ENCODE assay signal across 16 mouse cellular contexts in genomic region chr2:118916436-118916835, GRCm38 (mm10).
"Had no signal": no experiment of that assay in that cellular context is flagged by ENCODE, and none has a peak within 500 bp of the region (broad histone marks: within the 10 kb centered on the region; RNA-seq: fewer than 3 reads in every experiment).

No protein-coding gene starts in this region.

- H3K27ac ChIP-seq: hindbrain, postnatal 0 days; limb, embryonic 12.5 days; liver, embryonic 15.5 days; midbrain, embryonic 10.5 days; neural tube, embryonic 13.5 days; stomach, postnatal 0 days had no signal

- H3K4me3 ChIP-seq: limb, embryonic 12.5 days; liver, embryonic 15.5 days; midbrain, embryonic 10.5 days; neural tube, embryonic 13.5 days had no signal

- ATAC-seq: hindbrain, postnatal 0 days; midbrain, embryonic 16.5 days had no signal

- H3K27me3 ChIP-seq: limb, embryonic 12.5 days; liver, embryonic 15.5 days; neural tube, embryonic 13.5 days had no signal

- H3K9me3 ChIP-seq: limb, embryonic 12.5 days; liver, embryonic 15.5 days; midbrain, embryonic 10.5 days; neural tube, embryonic 13.5 days had no signal

- DNase-seq: layer of hippocampus, adult 9-11 months; layer of hippocampus, postnatal 36 days; lung, embryonic 14.5 days; lung, postnatal 10 days; lung, postnatal 4 days; retina, postnatal 1 day; thymus, adult 18-20 months; thymus, postnatal 14 days had no signal

- H3K9ac ChIP-seq: limb, embryonic 12.5 days; liver, embryonic 15.5 days; neural tube, embryonic 13.5 days had no signal

- H3K4me2 ChIP-seq: limb, embryonic 12.5 days; liver, embryonic 11.5 days; liver, embryonic 15.5 days; lung, embryonic 14.5 days; neural tube, embryonic 13.5 days had no signal
